Mouse (Mus musculus) embryonic facial prominence, embryonic 15.5 days (tissue): Measurements from ENCODE around the gene Btbd35f1. TPM values are rescaled to one million over a fixed set of nuclear protein-coding genes. Genes with fewer than 3 reads are reported as not detected.
"Not testable (repeated sequence)": the region's sequence is repeated elsewhere in the genome, so short reads cannot be mapped to it uniquely, and the experiment has no call there.

Experiments
- ATAC-seq: fragments of 200-750 bp; cut with Nextera tagmentation; 2 replicates; pipeline ENCODE4 v1.8.0; 2017; ENCODE audit warnings: low read depth, moderate TSS enrichment; ENCODE audit not compliant: insufficient number of reproducible peaks, low FRiP score, low TSS enrichment
- H3K27ac ChIP-seq: fragments of 300-500 bp; sonication (generic); replicated peaks from 2 replicates; pipeline ENCODE4 v1.5.1; 2015; ENCODE audit warnings: mild to moderate bottlenecking, inconsistent platforms
- H3K27me3 ChIP-seq: fragments of 300-500 bp; sonication (generic); 2 replicates; pipeline ENCODE4 v1.6.1; 2015; ENCODE audit warnings: inconsistent platforms
- H3K36me3 ChIP-seq: fragments of 300-500 bp; sonication (generic); 2 replicates; pipeline ENCODE4 v1.6.1; 2015; ENCODE audit warnings: mild to moderate bottlenecking, inconsistent platforms
- H3K4me1 ChIP-seq: fragments of 300-500 bp; sonication (generic); 2 replicates; pipeline ENCODE4 v1.6.1; 2015; ENCODE audit warnings: inconsistent platforms
- H3K4me2 ChIP-seq: fragments of 300-500 bp; sonication (generic); replicated peaks from 2 replicates; pipeline ENCODE4 v1.6.1; 2015; ENCODE audit warnings: mild to moderate bottlenecking, inconsistent platforms
- H3K4me3 ChIP-seq: fragments of 300-500 bp; sonication (generic); replicated peaks from 2 replicates; pipeline ENCODE4 v1.5.1; 2015; ENCODE audit warnings: mild to moderate bottlenecking, inconsistent platforms
- H3K9ac ChIP-seq: fragments of 300-500 bp; sonication (generic); 2 replicates; pipeline ENCODE4 v1.6.1; 2015; ENCODE audit warnings: inconsistent platforms
- H3K9me3 ChIP-seq: fragments of 300-500 bp; sonication (generic); replicated peaks from 2 replicates; pipeline ENCODE4 v1.6.1; 2016; ENCODE audit warnings: inconsistent platforms
- WGBS: fragments of 180-500 bp; shearing (Covaris S2); methylation state at CpG from one replicate; pipeline ENCODE4 v1.1.7; 2015; 5-methylcytosine and 5-hydroxymethylcytosine counted together
- polyA plus RNA-seq: library from polyadenylated mRNA; unstranded; fragments of >200 nt; fragmentation: Nextera tagmentation; extraction: Ambion mirVana; gene quantifications from 2 replicates; pipeline ENCODE4 v1.2.1, GENCODE M21; 2015

Btbd35f1 gene
- not detected in 2 replicates for polyA plus RNA-seq

DNA sequence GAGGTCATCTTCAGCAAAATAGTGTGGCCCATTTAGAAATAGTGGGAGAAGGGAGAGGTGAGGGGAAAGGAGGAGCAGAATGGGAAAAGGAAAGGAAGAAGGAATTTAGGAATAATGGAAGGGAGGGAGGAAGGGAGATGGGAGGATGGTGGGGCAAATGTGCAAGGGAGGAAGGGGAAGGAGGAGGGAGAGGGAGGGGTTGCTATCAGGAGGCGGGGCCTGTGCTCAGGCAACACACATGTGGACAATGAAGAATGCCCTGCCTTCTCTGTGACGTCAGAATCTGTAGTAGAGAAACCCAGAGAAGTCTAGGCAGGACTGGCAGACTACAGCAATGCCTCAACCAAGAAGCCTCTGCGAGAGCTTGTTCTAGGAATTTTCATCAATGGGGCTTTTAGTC lies at the start of gene Btbd35f1:
Gene Btbd35f1, plus strand, starts transcription at position 301 of the 400 bp plus-strand sequence.
- H3K9ac ChIP-seq, H3K27ac ChIP-seq, H3K36me3 ChIP-seq, H3K4me1 ChIP-seq, ATAC-seq, H3K9me3 ChIP-seq, H3K4me3 ChIP-seq, H3K27me3 ChIP-seq, H3K4me2 ChIP-seq: not testable (repeated sequence)
- no CpG with 5 or more reads among the region's 3 CpGs for WGBS

DNA sequence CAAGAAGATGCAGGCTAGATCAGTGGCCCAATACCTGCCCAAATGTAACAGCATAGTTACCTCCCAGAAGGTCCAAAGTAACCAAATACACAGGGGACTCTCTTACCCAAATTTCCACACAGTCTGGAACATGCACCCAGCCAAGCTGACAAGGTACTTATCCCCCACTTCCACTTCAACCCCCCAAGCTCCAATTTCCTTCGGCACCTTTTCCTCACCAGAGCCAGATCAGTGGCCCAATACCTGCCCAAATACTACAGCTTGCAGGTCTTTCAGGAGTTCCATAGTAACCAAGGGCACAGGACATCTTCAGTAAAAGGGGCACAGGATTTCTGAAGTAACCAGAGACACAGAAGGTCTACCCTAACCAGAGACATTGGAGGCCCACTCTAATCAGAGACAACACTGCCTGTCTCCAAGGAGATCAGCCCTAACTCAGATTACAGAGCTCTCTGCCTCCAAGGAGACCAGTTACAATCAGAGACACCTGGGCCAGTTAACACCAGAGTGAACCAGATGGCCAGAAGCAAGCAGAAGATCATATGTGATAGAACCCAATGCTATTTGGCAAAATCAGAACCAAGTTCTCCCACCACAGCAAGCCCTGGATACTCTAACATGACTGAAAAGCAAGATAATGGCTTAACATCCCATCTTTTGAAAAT lies 31.2 kb downstream of the Btbd35f1 start:
- not testable (repeated sequence) for ATAC-seq, H3K9ac ChIP-seq, H3K27ac ChIP-seq, H3K4me1 ChIP-seq, H3K4me2 ChIP-seq, H3K9me3 ChIP-seq, H3K4me3 ChIP-seq, H3K36me3 ChIP-seq, H3K27me3 ChIP-seq
- 83% methylated on average over 1 of the region's 1 CpGs for WGBS

DNA sequence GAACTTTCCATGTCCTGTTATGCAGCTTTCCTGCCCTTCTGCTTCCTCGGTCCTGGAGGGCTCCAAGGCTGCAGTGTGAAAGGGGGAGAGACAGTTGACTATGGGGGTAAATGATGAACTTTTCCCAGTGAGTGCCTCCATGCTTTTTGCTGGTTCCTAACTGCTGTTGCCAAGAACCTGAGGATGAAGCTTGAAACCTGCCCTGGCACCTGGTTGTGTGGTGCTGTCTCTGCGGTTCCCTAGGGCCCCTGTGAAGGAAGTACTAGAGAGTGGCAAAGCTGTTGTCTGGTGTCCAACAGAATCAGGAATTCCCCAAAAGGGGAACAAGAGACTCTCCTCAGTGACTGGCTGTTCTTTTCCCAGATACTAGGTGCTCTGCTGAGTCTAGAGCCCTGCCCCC lies 41.2 kb downstream of the Btbd35f1 start:
- H3K4me2 ChIP-seq, H3K36me3 ChIP-seq: not testable (repeated sequence)
- WGBS, result 83% methylated on average over 1 of the region's 2 CpGs

DNA sequence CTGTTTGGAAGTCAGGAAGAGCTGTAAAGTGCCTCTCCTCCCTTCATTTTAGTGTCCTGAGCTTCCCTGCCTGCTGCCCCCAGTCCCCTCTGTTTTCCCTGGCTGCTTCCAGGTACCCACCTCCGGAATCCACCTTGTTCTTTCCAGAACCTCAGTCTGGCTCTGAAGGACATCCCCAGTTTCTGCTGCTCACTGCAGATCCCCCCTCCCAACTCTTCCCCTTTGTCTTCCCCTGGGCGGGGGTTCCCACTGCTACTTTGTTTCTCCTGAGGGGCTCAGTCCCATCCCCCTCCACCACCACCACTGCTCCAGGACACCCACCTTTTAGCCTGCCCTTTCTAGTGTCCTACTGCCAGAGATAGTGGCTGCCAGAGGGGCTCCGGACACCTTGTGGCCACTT lies 41.6 kb downstream of the Btbd35f1 start:
- not testable (repeated sequence) for H3K27ac ChIP-seq, H3K36me3 ChIP-seq, H3K4me2 ChIP-seq, ATAC-seq, H3K9ac ChIP-seq, H3K4me3 ChIP-seq, H3K9me3 ChIP-seq, H3K27me3 ChIP-seq, H3K4me1 ChIP-seq
- 83% methylated on average over 3 of the region's 3 CpGs for WGBS

More for the DNA sequence above, 41.2 kb downstream of the Btbd35f1 start:
- H3K27me3 ChIP-seq, H3K27ac ChIP-seq, H3K9me3 ChIP-seq, H3K4me3 ChIP-seq, H3K9ac ChIP-seq, ATAC-seq, H3K4me1 ChIP-seq: not testable (repeated sequence)

Other genes starting within 250 kb of the Btbd35f1 start
- not detected in 2 replicates for gene Gm5926, start 90.7 kb downstream of the Btbd35f1 start, polyA plus RNA-seq
- not detected in 2 replicates for gene Btbd35f21, start 166.1 kb downstream of the Btbd35f1 start, polyA plus RNA-seq